Mouse (Mus musculus) kidney, adult 10 weeks (tissue): Measurements from ENCODE around the gene Dag1. TPM values are rescaled to one million over a fixed set of nuclear protein-coding genes. Genes with fewer than 3 reads are reported as not detected.

Source experiments
- polyA plus RNA-seq: library from polyadenylated mRNA; stranded (reverse); fragments of 350-450 nt; fragmentation: Illumina TruSeq; extraction: RNeasy Lipid Tissue Mini Kit (QIAGEN cat#74804); gene quantifications from one replicate; pipeline ENCODE4 v1.2.3, GENCODE M21; 2014; ENCODE audit warnings: low read depth, low replicate concordance

The Dag1 gene
- polyA plus RNA-seq, result 31.0 TPM

GRCm38 (mm10) chr9:108263690-108264190, at the start of gene Dag1:
Dag1 (minus strand) TSS chr9:108263958.

GRCm38 (mm10) chr9:108305629-108306520, 42.1 kb upstream of the Dag1 start, which contains the start of the genes Rhoa and Tcta:
Rhoa (plus strand) TSS chr9:108306129.
Tcta (minus strand) TSS chr9:108306160.

DNA sequence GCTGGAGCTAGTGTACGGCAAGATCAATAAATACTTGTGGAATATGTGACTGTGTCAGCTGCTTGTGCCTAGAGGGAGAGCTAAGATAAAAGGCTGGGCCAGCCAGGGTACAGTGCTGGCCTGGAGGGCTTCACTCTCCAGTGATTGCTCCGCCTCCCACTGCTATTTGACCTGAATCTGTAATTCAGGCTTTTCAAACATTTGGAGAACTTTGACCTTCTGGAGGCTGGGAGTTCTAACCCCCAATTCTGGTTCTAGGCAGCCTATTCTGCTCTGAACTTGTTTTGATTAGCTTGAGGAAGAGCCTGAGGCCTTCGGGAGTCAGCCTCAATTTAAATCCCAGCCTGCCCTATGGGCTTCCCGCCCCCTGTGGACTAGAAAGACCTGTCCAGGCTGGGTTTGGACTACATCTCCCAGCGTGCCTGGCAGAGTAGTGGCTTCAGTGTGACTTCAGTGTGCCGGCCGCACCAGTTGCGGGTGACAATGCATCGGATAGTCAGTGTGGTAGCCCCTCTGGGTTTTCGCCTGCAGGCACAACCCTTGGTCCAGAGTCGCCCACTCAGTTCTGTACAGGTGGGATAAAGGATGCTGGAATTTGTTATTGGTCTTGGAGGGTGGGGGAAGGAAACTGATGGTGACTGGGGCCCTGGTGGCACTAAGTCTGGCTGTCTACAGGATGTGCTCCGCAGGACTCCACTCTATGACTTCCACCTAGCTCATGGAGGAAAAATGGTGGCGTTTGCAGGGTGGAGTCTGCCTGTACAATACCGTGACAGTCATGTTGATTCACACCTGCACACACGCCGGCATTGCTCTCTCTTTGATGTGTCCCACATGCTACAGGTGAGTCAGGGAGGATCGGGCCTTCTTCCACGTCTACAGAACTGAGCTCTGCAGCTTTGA, 32.9 kb upstream of the Dag1 start, which contains the start of gene Amt:
Gene Amt, plus strand, starts transcription at position 401 of the 903 bp plus-strand sequence.

GRCm38 (mm10) chr9:108290016-108290750, 26.4 kb upstream of the Dag1 start, which contains the start of gene Nicn1:
Nicn1 (plus strand) TSS chr9:108290429.

GRCm38 (mm10) chr9:108189787-108190679, 73.7 kb downstream of the Dag1 start, which contains the start of gene Bsn:
Bsn (minus strand) TSS chr9:108190384.

Other genes with a start within 250 kb of the Dag1 start
- 1.1 TPM for gene Gmppb, start 214.7 kb downstream of the Dag1 start, polyA plus RNA-seq
- gene Amigo3, start 210.8 kb downstream of the Dag1 start, polyA plus RNA-seq, result not detected
- gene Mst1, start 183.5 kb downstream of the Dag1 start, polyA plus RNA-seq, result not detected
- gene Rnf123, start 180.6 kb downstream of the Dag1 start, polyA plus RNA-seq, result 1.6 TPM
- gene Apeh, start 169.4 kb downstream of the Dag1 start, polyA plus RNA-seq, result 48.3 TPM
- gene Bsn, start 73.6 kb downstream of the Dag1 start, polyA plus RNA-seq, result not detected
- gene Nicn1, start 26.5 kb upstream of the Dag1 start, polyA plus RNA-seq, result 42.1 TPM
- gene Amt, start 32.9 kb upstream of the Dag1 start, polyA plus RNA-seq, result 37.5 TPM
- 456 TPM for gene Rhoa, start 42.2 kb upstream of the Dag1 start, polyA plus RNA-seq
- gene Tcta, start 42.2 kb upstream of the Dag1 start, polyA plus RNA-seq, result 19.1 TPM
- 93.3 TPM for gene Gpx1, start 74.9 kb upstream of the Dag1 start, polyA plus RNA-seq
- 54.0 TPM for gene Usp4, start 83.9 kb upstream of the Dag1 start, polyA plus RNA-seq
- 0.73 TPM for gene 1700102P08Rik, start 128.8 kb upstream of the Dag1 start, polyA plus RNA-seq
- gene Ccdc36, start 164.5 kb upstream of the Dag1 start, polyA plus RNA-seq, result not detected
- not detected for gene BC048562, start 172.5 kb upstream of the Dag1 start, polyA plus RNA-seq
- 4.1 TPM for gene Ccdc71, start 196.6 kb upstream of the Dag1 start, polyA plus RNA-seq
- gene Klhdc8b, start 197.6 kb upstream of the Dag1 start, polyA plus RNA-seq, result 0.53 TPM
- gene Lamb2, start 215.8 kb upstream of the Dag1 start, polyA plus RNA-seq, result 5.1 TPM
- gene Usp19, start 226.6 kb upstream of the Dag1 start, polyA plus RNA-seq, result 5.9 TPM
- gene Qars, start 243.7 kb upstream of the Dag1 start, polyA plus RNA-seq, result 82.1 TPM